Mouse (Mus musculus) forebrain, embryonic 10.5 days (tissue): ENCODE data around the gene Ankrd33. TPM values are rescaled to one million over a fixed set of nuclear protein-coding genes. Genes with fewer than 3 reads are reported as not detected.

ENCODE experiments used
- DNase-seq: peaks from one replicate; pipeline ENCODE4 v3.0.0-alpha.2; 2017; ENCODE audit warnings: low spot score; ENCODE audit errors: extremely low spot score
- H3K27ac ChIP-seq: fragments of 300-500 bp; sonication (generic); 2 replicates; pipeline ENCODE4 v1.5.1; 2016; ENCODE audit warnings: mild to moderate bottlenecking
- H3K27me3 ChIP-seq: fragments of 300-500 bp; sonication (generic); 2 replicates; pipeline ENCODE4 v1.6.1; 2016; ENCODE audit warnings: mild to moderate bottlenecking; ENCODE audit not compliant: poor library complexity, severe bottlenecking
- H3K36me3 ChIP-seq: fragments of 300-500 bp; sonication (generic); replicated peaks from 2 replicates; pipeline ENCODE4 v1.6.1; 2016; ENCODE audit warnings: mild to moderate bottlenecking, moderate library complexity
- H3K4me1 ChIP-seq: fragments of 300-500 bp; sonication (generic); 2 replicates; pipeline ENCODE4 v1.6.1; 2016
- H3K4me3 ChIP-seq: fragments of 300-500 bp; sonication (generic); 2 replicates; pipeline ENCODE4 v1.5.1; 2016; ENCODE audit warnings: mild to moderate bottlenecking, moderate library complexity
- H3K9me3 ChIP-seq: fragments of 300-500 bp; sonication (generic); 2 replicates; pipeline ENCODE4 v1.6.1; 2016; ENCODE audit warnings: mild to moderate bottlenecking, moderate library complexity
- WGBS: fragments of 180-500 bp; shearing (Covaris S2); methylation state at CpG from one replicate; pipeline ENCODE4 v1.1.7; 2016; 5-methylcytosine and 5-hydroxymethylcytosine counted together
- polyA plus RNA-seq: library from polyadenylated mRNA; unstranded; fragments of >200 nt; fragmentation: Nextera tagmentation; extraction: Ambion mirVana; gene quantifications from 2 replicates; pipeline ENCODE4 v1.2.1, GENCODE M21; 2016

The Ankrd33 gene
- polyA plus RNA-seq, 1 experiment from 2014 or later: not detected

- Histone ChIP-seq H3K36me3 (0 out of 2 replicates have a peak, but pooled peaks cover 3% of the 10 kb centered on the region), H3K4me3 (peak overlapping the region; percentile 24; the same call in 1 of the 2 replicates), H3K9me3 (no peaks in the 10 kb centered on the region), H3K4me1 (peaks cover 50% of the 10 kb centered on the region), H3K27ac (peak overlapping the region; percentile 45), H3K27me3 (peaks cover 59% of the 10 kb centered on the region)
- DNase-seq: no peak
- WGBS: 35% methylated on average over 15 of the region's 15 CpGs
Observed at GRCm38 (mm10) chr15:101133993-101134704, 18.6 kb downstream of the Ankrd33 start.

DNA sequence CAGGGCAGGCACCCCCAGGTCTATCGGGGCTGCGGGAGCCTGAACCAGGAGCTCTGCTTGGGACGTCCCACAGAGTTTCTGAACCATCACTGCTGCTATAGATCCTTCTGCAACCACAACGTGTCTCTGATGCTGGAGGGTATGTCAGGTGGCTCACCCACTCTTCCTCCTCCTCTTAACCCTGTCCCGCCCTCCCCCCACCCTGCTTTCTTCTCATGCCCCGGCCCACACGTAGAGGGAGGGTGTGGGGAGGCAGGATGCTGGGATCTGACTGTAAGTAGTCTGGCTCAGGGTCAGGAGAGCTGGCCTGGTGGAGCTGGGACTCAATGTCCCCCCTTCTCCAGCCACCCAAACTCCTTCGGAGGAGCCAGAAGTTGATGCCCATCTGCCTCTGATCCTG lies 19.9 kb downstream of the Ankrd33 start:
- Histone ChIP-seq H3K9me3 (no peaks in the 10 kb centered on the region), H3K36me3 (0 out of 2 replicates have a peak, but pooled peaks cover 3% of the 10 kb centered on the region), H3K4me3 (peak overlapping the region; percentile 24), H3K27ac (peak overlapping the region; percentile 45), H3K4me1 (peaks cover 56% of the 10 kb centered on the region), H3K27me3 (peaks cover 58% of the 10 kb centered on the region)
- DNase-seq: no peak
- WGBS: 69% methylated on average over 8 of the region's 8 CpGs

GRCm38 (mm10) chr15:101137455-101137854 lies 21.9 kb downstream of the Ankrd33 start:
- Histone ChIP-seq H3K27me3 (peaks cover 45% of the 10 kb centered on the region), H3K27ac (no peak overlapping the region), H3K4me1 (peaks cover 59% of the 10 kb centered on the region), H3K4me3 (no peak overlapping the region), H3K36me3 (0 out of 2 replicates have a peak, but pooled peaks cover 3% of the 10 kb centered on the region), H3K9me3 (no peaks in the 10 kb centered on the region)
- WGBS: 81% methylated on average over 11 of the region's 11 CpGs
- DNase-seq: no peak

GRCm38 (mm10) chr15:101138675-101139074 lies 23.1 kb downstream of the Ankrd33 start:
- Histone ChIP-seq H3K36me3 (0 out of 2 replicates have a peak, but pooled peaks cover 3% of the 10 kb centered on the region), H3K4me3 (no peak overlapping the region), H3K27ac (no peak overlapping the region), H3K27me3 (peaks cover 42% of the 10 kb centered on the region), H3K9me3 (no peaks in the 10 kb centered on the region), H3K4me1 (peaks cover 61% of the 10 kb centered on the region)
- WGBS: 90% methylated on average over 3 of the region's 3 CpGs
- no peak for DNase-seq

DNA sequence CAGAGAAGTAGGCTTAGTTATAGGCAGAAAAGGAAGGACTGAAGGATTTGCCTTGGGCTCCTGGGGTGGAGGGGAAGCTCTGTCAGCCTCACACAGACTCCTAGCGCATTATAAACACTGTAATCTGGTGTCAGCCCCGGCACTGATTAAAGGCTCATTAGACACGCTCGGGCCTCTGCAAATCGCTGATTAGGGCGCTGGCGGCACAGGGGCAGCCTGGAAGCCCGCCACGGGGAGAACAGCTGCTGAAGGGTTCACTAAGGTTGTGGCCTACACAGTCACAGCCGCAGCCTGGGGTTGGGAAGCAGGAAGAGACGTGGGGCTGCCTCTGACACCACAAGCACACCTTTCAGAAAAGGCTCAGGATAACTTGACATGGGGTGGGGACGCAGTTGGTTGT lies 24.3 kb downstream of the Ankrd33 start:
- 0 out of 2 replicates have a peak, but pooled peaks cover 3% of the 10 kb centered on the region for H3K36me3 ChIP-seq
- peaks cover 47% of the 10 kb centered on the region for H3K27me3 ChIP-seq
- 9% methylated on average over 12 of the region's 12 CpGs for WGBS
- H3K27ac ChIP-seq: peak overlapping the region; percentile 64
- peak overlapping the region; percentile 9; the same call in 1 of the 2 replicates for H3K4me3 ChIP-seq
- no peaks in the 10 kb centered on the region for H3K9me3 ChIP-seq
- H3K4me1 ChIP-seq: peaks cover 60% of the 10 kb centered on the region
- no peak for DNase-seq

DNA sequence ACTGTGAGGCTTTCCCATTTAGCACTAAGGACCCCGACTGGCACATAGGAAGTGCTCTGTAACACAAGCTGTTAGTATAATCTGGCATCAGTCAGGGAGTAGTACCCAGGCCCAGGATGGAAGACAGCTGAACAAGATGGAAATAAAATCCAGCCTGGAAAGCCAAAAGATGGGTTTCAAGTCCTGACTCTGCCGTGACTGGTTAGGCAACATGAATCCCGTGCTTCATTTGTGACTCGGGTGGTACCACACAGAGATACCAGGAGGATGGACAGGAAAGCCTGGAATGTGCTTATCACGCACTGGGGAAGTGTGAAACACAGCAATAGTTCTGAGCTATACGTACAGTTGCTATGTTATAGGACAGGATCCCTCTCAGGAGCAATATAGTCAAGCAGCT lies 25.0 kb downstream of the Ankrd33 start:
- Histone ChIP-seq H3K4me3 (0 out of 2 replicates have a peak overlapping the region, but pooled peaks have one; percentile 8), H3K9me3 (no peaks in the 10 kb centered on the region), H3K27ac (peak overlapping the region; percentile 64; the same call in 1 of the 2 replicates), H3K27me3 (peaks cover 40% of the 10 kb centered on the region), H3K4me1 (peaks cover 60% of the 10 kb centered on the region), H3K36me3 (0 out of 2 replicates have a peak, but pooled peaks cover 3% of the 10 kb centered on the region)
- WGBS: 64% methylated on average over 6 of the region's 6 CpGs
- DNase-seq: no peak

DNA sequence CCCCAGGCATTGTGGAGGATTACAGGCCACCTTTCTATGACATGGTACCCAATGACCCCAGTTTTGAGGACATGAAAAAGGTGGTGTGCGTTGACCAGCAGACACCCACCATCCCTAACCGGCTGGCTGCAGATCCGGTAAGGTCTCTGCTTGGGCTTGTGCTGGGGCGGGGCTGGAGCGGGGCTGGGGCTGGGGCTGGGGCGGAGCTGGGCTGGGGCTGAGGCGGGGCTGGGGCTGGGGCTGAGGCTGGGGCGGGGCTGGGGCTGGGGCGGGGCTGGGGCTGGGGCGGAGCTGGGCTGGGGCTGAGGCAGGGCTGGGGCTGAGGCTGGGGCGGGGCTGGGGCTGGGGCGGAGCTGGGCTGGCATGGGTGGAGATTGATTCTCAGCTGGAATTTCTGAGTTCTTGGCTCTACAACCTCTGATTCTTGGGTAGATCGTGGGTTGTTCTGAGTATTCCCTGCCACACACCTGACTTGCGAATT lies 25.5 kb downstream of the Ankrd33 start:
- H3K27me3 ChIP-seq: peaks cover 38% of the 10 kb centered on the region
- H3K4me3 ChIP-seq: 0 out of 2 replicates have a peak overlapping the region, but pooled peaks have one; percentile 8
- 0 out of 2 replicates have a peak, but pooled peaks cover 3% of the 10 kb centered on the region for H3K36me3 ChIP-seq
- no peak overlapping the region for H3K27ac ChIP-seq
- 5% methylated on average over 12 of the region's 14 CpGs for WGBS
- H3K4me1 ChIP-seq: peaks cover 64% of the 10 kb centered on the region
- H3K9me3 ChIP-seq: no peaks in the 10 kb centered on the region
- peak; percentile 79 for DNase-seq

DNA sequence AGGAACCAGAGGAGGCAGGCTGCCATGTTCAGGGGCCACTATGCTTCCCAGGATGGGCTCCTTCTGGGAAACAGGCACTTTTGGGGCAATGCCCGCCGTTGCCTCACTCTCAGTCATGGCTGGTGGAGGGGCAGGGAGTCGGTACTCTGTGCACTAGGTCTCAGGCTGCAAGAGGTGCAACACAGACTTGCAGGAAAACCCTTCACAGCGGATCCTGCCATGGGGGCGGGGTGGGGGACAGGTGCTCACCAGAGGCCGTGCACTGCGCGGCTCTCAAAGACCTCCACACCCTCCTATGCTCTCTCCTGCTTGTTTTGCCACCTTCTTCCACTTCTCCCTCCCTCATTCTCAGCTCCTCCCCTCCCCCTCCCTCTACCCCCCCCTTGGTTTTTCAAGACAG lies 27.1 kb downstream of the Ankrd33 start:
- Histone ChIP-seq H3K27me3 (peaks cover 40% of the 10 kb centered on the region), H3K4me3 (no peak overlapping the region), H3K4me1 (peaks cover 78% of the 10 kb centered on the region), H3K9me3 (no peaks in the 10 kb centered on the region), H3K36me3 (no peaks in the 10 kb centered on the region), H3K27ac (no peak overlapping the region)
- 57% methylated on average over 8 of the region's 8 CpGs for WGBS
- no peak for DNase-seq

GRCm38 (mm10) chr15:101143494-101143893 lies 27.9 kb downstream of the Ankrd33 start:
- 20% methylated on average over 8 of the region's 8 CpGs for WGBS
- Histone ChIP-seq H3K9me3 (no peaks in the 10 kb centered on the region), H3K4me3 (no peak overlapping the region; the same call in 1 of the 2 replicates), H3K4me1 (peaks cover 87% of the 10 kb centered on the region), H3K27ac (peak overlapping the region; percentile 48), H3K27me3 (peaks cover 40% of the 10 kb centered on the region), H3K36me3 (no peaks in the 10 kb centered on the region)
- no peak for DNase-seq

- H3K27ac ChIP-seq: peak overlapping the region; percentile 80; the same call in 1 of the 2 replicates
- peaks cover 37% of the 10 kb centered on the region for H3K27me3 ChIP-seq
Observed at GRCm38 (mm10) chr15:101144176-101144575, 28.6 kb downstream of the Ankrd33 start.

DNA sequence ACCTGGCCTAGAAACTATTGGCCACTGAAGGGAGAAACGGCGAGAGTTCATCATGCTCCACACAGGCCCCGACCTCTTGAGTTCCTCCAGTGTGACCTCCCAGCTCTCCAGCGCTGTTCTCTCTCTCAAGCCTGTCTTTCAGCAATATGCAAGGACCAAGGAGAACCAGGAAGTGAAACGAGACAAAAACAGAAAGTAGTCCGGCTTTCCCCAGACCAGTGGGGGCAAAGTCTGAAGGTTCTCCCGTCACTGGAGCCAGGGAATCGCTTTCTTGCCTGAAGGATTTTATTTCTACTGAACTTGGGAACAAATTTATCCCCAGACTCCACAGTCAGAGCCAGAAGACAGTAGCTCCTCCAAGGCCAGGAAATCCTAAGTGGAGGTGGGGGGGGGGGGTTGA lies 29.2 kb downstream of the Ankrd33 start:
- DNase-seq: no peak
- H3K27me3 ChIP-seq: peaks cover 32% of the 10 kb centered on the region
- H3K9me3 ChIP-seq: no peaks in the 10 kb centered on the region
- H3K4me3 ChIP-seq: no peak overlapping the region
- no peaks in the 10 kb centered on the region for H3K36me3 ChIP-seq
- H3K4me1 ChIP-seq: peaks cover 80% of the 10 kb centered on the region
- H3K27ac ChIP-seq: peak overlapping the region; percentile 80; the same call in 1 of the 2 replicates
- WGBS: 91% methylated on average over 8 of the region's 8 CpGs

More at GRCm38 (mm10) chr15:101144176-101144575, 28.6 kb downstream of the Ankrd33 start:
- Histone ChIP-seq H3K4me3 (no peak overlapping the region), H3K36me3 (no peaks in the 10 kb centered on the region), H3K9me3 (no peaks in the 10 kb centered on the region), H3K4me1 (peaks cover 86% of the 10 kb centered on the region)
- 88% methylated on average over 5 of the region's 5 CpGs for WGBS
- DNase-seq: no peak

- WGBS: 9% methylated on average over 19 of the region's 19 CpGs
- Histone ChIP-seq H3K9me3 (no peaks in the 10 kb centered on the region), H3K4me1 (peaks cover 72% of the 10 kb centered on the region), H3K27ac (peak overlapping the region; percentile 80), H3K4me3 (peak overlapping the region; percentile 36), H3K27me3 (peaks cover 25% of the 10 kb centered on the region), H3K36me3 (no peaks in the 10 kb centered on the region)
- peak; percentile 95 for DNase-seq
Observed at GRCm38 (mm10) chr15:101145424-101146099, 30.0 kb downstream of the Ankrd33 start.
